25 mouse cellular contexts compared by ENCODE assay signal in the genomic region with DNA sequence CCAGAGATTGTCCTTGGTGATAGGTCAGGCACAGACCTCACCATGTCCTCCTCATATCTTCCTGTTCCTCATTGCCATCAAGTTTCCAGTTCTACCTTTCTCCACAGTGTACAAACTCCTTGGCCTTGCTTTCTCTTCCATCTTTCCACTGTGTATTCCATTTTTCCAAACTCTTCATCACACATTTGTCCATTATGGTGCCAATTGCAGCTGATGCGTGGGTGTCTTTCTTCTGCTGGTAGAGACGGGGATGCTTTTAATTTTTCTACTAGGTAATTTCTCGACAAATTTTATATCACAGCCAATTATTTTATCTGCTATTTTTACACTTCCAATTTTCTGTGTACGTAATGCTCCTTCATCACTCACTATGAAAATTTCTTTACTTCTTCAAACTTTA.
"Had no signal": no experiment of that assay in that cellular context is flagged by ENCODE, and none has a peak within 500 bp of the region (broad histone marks: within the 10 kb centered on the region; RNA-seq: fewer than 3 reads in every experiment).

No protein-coding gene starts in this region.

- H3K36me3 ChIP-seq: heart, embryonic 13.5 days; heart, embryonic 15.5 days; hindbrain, embryonic 13.5 days; hindbrain, embryonic 15.5 days; intestine, embryonic 15.5 days; limb, embryonic 13.5 days; limb, embryonic 15.5 days; liver, embryonic 12.5 days had no signal

- H3K4me2 ChIP-seq: heart, embryonic 11.5 days; heart, embryonic 13.5 days; heart, embryonic 15.5 days; hindbrain, embryonic 13.5 days; hindbrain, embryonic 15.5 days; intestine, embryonic 15.5 days; limb, embryonic 13.5 days; limb, embryonic 15.5 days; liver, embryonic 12.5 days had no signal

- H3K27ac ChIP-seq: heart, adult 2 months; heart, embryonic 13.5 days; heart, embryonic 15.5 days; hindbrain, embryonic 13.5 days; hindbrain, embryonic 15.5 days; hindbrain, postnatal 0 days; intestine, embryonic 15.5 days; left cerebral cortex, adult 2 months; limb, embryonic 13.5 days; limb, embryonic 15.5 days; liver, embryonic 12.5 days; liver, embryonic 14.5 days had no signal

- ATAC-seq: hindbrain, postnatal 0 days; intestine, embryonic 15.5 days; intestine, postnatal 0 days; liver, embryonic 12.5 days had no signal

- H3K27me3 ChIP-seq: heart, embryonic 13.5 days; heart, embryonic 15.5 days; hindbrain, embryonic 13.5 days; hindbrain, embryonic 15.5 days; intestine, embryonic 15.5 days; limb, embryonic 13.5 days; limb, embryonic 15.5 days; liver, embryonic 12.5 days had no signal

- H3K9me3 ChIP-seq: heart, embryonic 13.5 days; heart, embryonic 15.5 days; hindbrain, embryonic 13.5 days; hindbrain, embryonic 15.5 days; intestine, embryonic 15.5 days; limb, embryonic 13.5 days; limb, embryonic 15.5 days; liver, embryonic 12.5 days had no signal

- DNase-seq: gastrocnemius, postnatal 14 days; gastrocnemius, postnatal 36 days; heart, adult 11 months; heart, adult 2 months; heart, postnatal 14 days; heart, postnatal 36 days; kidney, adult 18-20 months; kidney, adult 8-10 months; kidney, postnatal 10 days; kidney, postnatal 25 days; kidney, postnatal 4 days; left cerebral cortex, postnatal 4 days had no signal

- H3K9ac ChIP-seq: heart, embryonic 13.5 days; heart, embryonic 15.5 days; hindbrain, embryonic 13.5 days; hindbrain, embryonic 15.5 days; intestine, embryonic 15.5 days; limb, embryonic 13.5 days; limb, embryonic 15.5 days; liver, embryonic 12.5 days; liver, embryonic 14.5 days had no signal

- H3K4me3 ChIP-seq: heart, adult 2 months; heart, embryonic 13.5 days; heart, embryonic 15.5 days; hindbrain, embryonic 13.5 days; hindbrain, embryonic 15.5 days; intestine, embryonic 15.5 days; left cerebral cortex, adult 2 months; limb, embryonic 13.5 days; limb, embryonic 15.5 days; liver, embryonic 12.5 days had no signal

- H3K4me1 ChIP-seq: heart, embryonic 13.5 days; heart, embryonic 15.5 days; hindbrain, embryonic 13.5 days; hindbrain, embryonic 15.5 days; intestine, embryonic 15.5 days; limb, embryonic 13.5 days; limb, embryonic 15.5 days; liver, embryonic 12.5 days had no signal
